Mouse (Mus musculus) heart, postnatal 0 days (tissue): ENCODE measurements at regions not wholly inside any gene's neighbourhood (a gene's known extent, or its start where the extent isn't known, plus 50 kb on each side); places are given as distances from the start of the nearest gene placed in this dataset.

ENCODE experiments used
- CTCF ChIP-seq: IDR thresholded peaks from 2 replicates; pipeline ENCODE4 v1.5.1; 2016; ENCODE audit warnings: antibody characterized with exemption, control low read depth, low read depth
- EP300 ChIP-seq: IDR thresholded peaks from 2 replicates; pipeline ENCODE4 v1.6.1; 2016; ENCODE audit warnings: antibody characterized with exemption, low read depth

DNA sequence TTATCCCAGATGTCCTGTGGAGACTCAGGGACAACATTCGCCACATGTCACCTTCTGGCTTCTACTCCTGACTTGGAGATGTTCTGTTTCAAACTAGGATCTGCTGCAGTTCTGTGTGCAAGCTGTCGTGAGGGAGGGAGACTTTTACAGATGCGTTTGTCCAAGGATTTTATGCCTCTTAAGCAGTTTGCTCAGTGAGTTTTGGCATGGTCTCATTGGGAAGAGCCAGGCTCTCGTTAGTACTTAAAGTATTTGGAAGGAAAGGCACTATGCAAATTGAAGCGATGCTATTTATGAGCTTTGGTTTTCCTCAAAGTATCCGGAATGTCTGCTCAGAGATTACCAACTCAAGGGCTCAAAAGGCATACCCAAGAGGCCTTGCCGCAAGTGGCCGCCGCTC lies 227.0 kb upstream of the Tars start:
- TF ChIP-seq CTCF (no peak), EP300 (no peak)
